Mouse (Mus musculus) thymus, postnatal 0 days (tissue): ENCODE measurements at regions not wholly inside any gene's neighbourhood (a gene's known extent, or its start where the extent isn't known, plus 50 kb on each side); places are given as distances from the start of the nearest gene placed in this dataset.
A peak's percentile ranks its signal among the peaks of the same experiment; 100 is the strongest.

ENCODE experiments used
- DNase-seq: peaks from one replicate; pipeline ENCODE4 v3.0.0-alpha.2; 2015; ENCODE audit warnings: low spot score

DNA sequence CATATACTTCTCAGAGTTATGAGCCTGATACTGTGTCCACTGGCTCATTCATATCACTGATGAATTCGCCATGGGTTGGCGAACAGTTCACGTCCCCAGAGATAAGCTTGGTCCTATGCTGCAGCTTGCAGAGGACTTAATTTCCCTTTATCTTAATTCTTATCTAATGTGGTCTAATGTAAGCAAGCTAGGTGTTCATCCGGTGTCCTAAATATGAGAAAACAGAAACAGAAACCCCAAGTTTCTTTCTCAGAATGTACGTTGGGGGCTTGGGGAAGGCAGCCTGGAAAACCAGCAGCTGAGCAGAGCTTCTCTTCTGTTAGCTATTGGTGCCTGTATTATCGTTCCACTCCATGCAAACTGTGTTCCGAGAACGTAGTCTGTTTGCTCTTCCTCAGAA lies 170.1 kb downstream of the 1700064H15Rik start:
- no peak for DNase-seq

DNA sequence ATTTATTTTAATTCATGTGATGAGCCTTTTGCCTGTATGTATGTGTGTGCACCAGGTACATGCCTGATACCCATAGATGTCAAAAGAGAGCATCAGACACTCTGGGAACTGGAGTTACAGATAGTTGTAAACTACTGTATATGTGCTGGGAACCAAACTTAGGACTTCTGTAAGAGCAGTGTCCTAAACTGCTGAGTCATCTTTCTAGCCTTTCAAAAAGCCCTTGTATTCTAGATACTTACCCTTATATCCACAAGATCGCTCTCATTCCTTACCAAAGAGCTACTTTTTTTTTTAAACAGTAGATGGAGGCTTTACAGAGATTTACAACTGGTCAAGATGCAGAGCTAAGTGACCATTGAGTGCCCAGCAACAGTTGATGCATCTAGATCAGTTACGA lies 171.0 kb downstream of the 1700064H15Rik start:
- DNase-seq = no peak

DNA sequence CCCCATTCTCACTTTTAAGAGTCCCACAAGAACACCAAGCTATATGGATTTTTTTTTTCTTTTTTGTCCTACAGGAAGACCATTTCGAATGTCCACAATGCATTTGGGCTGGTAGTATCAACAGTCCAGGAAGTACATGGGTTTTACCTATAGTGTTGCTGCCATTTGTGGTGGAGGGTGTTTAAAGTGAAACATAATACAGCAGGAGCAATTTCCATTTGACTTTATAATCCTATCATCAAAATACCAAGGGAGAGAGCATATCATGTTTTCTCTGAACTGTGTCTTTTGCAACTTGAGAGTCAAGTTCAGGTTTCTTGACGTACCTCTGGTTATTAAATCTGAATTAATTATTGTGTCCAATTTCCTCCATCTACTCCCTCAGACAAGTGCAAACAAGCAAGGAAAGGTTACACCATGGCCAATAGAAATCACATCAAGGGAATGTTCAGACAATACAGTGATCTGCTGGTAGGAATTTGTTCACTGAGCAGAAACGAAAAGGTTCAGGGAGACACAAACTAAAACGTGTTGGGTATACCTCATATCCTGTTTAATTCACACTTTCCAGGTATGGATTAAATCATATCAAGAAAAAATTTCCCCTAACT lies 172.5 kb downstream of the 1700064H15Rik start:
- DNase-seq = no peak

DNA sequence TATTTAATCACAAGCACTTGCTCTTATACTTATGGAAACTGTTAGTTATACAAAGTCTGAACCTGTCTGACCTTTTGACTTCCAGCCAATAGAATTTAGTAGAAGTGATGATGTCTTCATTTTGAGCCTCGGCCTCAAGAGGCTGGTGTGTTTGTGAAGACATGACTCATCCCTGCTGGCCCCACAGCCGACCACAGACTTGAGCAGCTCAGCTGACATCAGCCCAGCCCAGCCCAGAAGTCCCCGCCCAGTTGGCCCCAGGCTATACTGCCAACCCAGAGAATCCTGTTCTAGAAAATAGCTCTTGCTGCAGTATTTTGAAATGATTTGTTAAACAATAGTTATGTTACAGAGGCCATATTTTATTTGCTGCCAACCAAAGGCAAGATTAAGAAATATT lies 177.5 kb downstream of the 1700064H15Rik start:
- no peak for DNase-seq

GRCm38 (mm10) chr3:19448931-19449330 lies 179.5 kb downstream of the 1700064H15Rik start:
- DNase-seq = no peak

DNA sequence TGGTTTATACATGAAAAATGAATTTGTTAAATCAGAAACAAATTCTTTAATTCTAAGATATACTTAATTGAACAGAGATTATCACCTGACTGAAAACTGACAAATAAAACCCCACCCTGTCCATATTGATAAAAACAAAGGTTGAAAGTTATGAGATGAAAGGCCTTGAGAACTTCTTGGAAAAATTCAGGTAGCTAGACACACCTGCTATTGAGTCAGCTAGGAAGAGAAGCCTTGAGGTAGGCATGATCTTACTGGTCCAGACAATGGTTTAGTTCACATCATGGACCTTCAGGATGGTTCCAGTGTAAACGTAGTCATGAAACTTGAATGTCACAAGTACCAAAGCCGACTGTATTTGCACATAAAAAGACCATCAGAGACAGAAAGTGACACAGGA lies 180.3 kb downstream of the 1700064H15Rik start:
- DNase-seq = no peak

DNA sequence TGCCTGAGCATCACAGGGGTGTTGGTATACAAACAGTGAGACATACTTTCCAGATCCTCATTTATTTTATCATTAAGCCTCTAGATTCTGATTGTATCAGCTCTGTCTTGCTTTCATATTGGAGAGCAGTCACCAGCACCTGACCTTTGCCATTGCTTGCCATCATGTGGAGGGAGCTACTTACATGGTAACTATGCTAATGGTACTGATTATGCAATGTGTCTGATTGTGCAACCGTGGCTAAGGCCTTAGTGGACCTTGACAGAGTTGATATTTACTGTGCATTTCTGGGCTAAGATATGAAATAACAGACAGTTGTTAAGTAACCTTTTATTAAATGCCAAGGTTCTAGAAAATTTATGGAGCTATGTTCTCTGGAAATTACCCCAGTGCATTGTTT lies 180.7 kb downstream of the 1700064H15Rik start:
- no peak for DNase-seq

GRCm38 (mm10) chr3:19444914-19445313 lies 183.6 kb downstream of the 1700064H15Rik start:
- DNase-seq = no peak

- no peak for DNase-seq
These were observed 186.7 kb downstream of the 1700064H15Rik start for GRCm38 (mm10) chr3:19441827-19442226.

- DNase-seq = peak; percentile 34
These were observed 198.3 kb downstream of the 1700064H15Rik start for GRCm38 (mm10) chr3:19430159-19430558.

GRCm38 (mm10) chr3:19429422-19430076 lies 198.9 kb downstream of the 1700064H15Rik start:
- DNase-seq = peak; percentile 56

- DNase-seq = no peak
These were observed 199.5 kb downstream of the 1700064H15Rik start for GRCm38 (mm10) chr3:19429010-19429409.

- DNase-seq = no peak
These were observed 202.3 kb downstream of the 1700064H15Rik start for GRCm38 (mm10) chr3:19426130-19426556.

DNA sequence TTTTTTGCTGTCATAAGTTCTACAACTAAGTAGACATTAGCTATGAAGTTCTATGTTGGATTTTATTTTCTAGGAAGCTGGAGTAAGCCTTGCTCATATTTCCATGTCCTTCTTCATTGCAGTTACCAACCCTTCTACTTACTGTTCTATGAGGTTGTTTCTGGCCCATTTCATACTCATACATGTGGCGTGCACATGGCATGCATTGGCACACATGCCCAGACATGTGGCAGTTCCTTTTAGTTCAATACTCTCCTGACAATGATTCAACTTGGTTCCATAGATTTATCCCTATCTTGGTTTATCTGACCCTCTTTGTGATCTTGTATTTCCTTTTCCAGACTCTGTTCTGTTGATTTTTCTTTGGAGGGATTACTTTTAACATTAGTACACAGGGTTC lies 203.2 kb downstream of the 1700064H15Rik start:
- DNase-seq = no peak

DNA sequence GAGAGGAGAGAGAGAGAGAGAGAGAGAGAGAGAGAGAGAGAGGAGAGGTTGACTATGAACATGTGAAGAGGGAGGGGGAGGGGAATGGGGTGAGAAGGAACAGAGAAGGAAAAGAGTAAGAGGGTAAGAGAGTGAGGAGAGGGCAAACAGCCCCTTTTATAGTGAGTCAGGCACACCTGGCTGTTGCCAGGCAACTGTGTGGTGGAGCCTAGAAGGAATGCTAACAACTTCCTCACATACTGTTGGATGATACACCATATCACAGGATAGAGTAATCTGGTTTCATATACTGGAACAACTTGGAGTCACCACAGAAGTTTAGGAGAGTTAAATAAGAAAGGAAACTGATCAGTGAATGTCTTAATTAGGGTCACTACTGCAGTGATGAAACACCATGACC lies 204.1 kb downstream of the 1700064H15Rik start:
- no peak for DNase-seq

- DNase-seq = no peak
These were observed 207.0 kb downstream of the 1700064H15Rik start for GRCm38 (mm10) chr3:19421430-19421944.

DNA sequence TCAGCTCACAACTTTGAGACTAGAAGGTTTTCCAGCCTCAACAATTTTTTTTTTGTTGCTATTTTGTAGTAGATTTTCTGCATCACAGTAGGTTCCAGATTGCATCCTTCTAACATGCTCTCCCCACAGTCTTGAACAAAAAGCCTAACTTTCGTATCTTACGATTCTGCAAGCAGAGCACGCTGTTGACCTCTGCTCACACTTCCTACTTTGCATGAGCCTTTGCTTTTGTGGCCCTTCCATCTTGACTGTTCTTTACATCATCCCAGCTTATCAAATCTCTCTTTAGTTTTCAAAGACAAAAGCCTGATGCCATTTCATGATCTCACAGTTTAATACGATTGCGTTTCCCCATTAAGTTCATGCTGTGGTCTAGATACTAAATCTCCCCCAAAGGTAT lies 207.6 kb downstream of the 1700064H15Rik start:
- no peak for DNase-seq

DNA sequence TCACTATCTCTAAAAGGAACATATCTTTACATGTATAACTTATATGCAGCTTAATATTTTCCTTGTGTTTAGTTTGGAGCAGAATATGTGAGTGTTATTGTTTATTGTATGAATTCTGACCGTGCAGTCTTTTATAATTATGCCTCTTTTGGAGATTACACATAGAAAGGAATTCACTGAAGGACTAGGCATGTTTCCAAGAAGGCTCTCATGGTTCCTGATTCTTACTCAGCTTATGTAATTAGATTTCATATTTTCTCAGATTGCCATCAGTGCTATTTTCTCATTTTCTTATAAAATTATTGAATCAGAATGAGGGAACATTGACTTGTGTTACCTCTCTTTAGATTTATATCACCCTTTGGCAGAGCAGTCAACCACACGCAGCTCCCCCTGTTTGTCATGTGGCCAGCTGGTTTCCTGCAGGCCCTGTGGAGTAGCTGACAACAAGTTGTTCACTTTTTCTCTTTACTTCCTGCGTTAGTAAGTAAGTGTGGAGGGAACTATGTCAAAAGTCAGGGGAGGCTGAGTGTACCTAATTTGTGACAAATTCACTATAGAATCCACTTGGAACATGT lies 217.4 kb downstream of the 1700064H15Rik start:
- peak; percentile 72 for DNase-seq

- DNase-seq = no peak
These were observed 220.2 kb downstream of the 1700064H15Rik start for GRCm38 (mm10) chr3:19408283-19408682.

DNA sequence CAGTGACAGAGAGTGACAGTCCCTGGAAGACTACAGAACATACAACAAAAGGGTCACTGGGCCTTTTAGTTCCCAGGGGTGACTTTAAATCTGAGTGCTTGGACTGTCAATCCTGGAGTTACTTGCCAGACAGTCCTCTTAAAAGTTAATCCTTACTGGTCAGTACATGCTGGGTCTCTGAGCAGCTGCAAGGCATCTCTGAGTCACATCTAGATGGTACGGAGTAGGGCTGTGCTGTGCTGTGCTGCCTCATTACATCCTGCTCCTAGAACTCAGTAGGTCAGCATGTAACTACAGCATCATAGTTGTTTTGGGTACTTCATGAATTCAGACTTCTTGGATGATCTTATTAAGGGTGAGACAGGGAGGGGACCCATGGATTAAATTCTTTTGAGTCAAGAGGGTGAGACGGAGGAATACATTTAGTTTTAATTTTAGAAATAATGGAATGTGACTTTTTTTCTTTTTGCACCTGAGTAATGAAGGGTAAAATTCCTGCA lies 220.8 kb downstream of the 1700064H15Rik start:
- no peak for DNase-seq

DNA sequence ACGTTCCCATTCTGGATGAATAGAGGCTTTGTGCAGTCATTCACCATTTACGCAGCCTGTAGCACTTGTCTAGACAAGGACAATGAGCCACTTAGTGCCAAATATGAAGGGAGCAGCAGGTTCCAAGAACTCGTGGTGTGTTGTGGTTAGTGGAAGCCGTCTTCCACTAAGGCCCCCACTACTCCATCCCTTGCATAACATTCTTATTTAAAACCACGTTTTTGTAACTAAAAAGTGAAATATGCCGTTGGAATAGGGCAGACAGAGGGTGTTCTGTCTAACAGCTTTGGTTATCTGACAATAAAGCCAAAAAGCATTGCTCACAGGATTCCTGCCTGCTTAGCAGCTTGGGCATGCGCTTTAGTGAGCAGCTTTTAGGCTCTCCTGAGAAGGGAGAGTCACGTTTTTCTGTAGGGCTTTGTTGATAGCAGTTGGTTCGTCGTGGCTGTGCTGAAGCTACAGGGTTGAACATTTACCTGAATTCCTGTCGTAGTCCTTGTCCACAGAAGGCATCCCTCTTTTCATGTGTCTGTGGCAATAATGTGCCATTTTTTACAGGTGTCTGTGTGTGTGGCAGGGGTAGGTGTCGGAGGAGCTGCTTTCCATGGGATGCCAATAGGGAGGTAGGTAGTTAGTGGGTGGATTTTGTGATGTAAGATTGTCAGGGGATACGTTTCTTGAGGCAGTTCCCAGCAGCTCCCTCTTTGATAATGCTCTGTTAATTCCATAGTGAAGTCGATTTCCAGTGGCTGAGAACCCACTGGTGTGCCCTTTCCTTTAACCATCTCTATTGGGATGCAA lies 221.9 kb downstream of the 1700064H15Rik start:
- DNase-seq = no peak

DNA sequence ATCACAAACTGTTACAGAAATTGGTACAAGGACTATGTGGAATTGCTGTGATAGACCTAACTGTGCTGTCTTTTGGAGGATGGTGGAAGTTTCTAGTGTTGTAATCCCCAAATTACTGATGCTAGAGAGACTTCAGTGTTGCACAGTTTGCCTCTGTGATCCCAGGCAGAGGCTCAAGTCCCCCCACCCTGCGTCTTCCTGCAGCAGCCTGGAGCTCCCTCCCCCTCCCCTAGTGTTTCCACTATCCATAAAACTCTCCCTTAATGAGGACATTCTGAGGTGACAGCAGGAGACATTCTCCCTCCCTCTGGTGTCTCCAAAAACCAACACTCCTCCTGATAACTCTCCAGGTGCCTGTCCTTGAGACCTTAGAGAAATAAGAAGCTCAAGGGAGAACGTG lies 242.8 kb downstream of the 1700064H15Rik start:
- no peak for DNase-seq
